Mouse (Mus musculus) lung, postnatal 0 days (tissue): ENCODE results near the gene Dhx9.

Source experiments
- CTCF ChIP-seq: IDR thresholded peaks from 2 replicates; pipeline ENCODE4 v1.5.1; 2016; ENCODE audit warnings: antibody characterized with exemption, mild to moderate bottlenecking
- EP300 ChIP-seq: IDR thresholded peaks from 2 replicates; pipeline ENCODE4 v1.6.1; 2016; ENCODE audit warnings: antibody characterized with exemption, mild to moderate bottlenecking, control low read depth

GRCm38 (mm10) chr1:153531677-153532233 lies 44.3 kb upstream of the Dhx9 start:
- no peak for TF ChIP-seq CTCF
- no peak for TF ChIP-seq EP300
